Mouse (Mus musculus) hindbrain, embryonic 12.5 days (tissue): ENCODE measurements around the gene Fam84b. TPM values are rescaled to one million over a fixed set of nuclear protein-coding genes. Genes with fewer than 3 reads are reported as not detected.
A peak's percentile ranks its signal among the peaks of the same experiment; 100 is the strongest.

Source experiments
- ATAC-seq: fragments of 200-750 bp; cut with Nextera tagmentation; 2 replicates; pipeline ENCODE4 v1.8.0; 2017; ENCODE audit warnings: moderate TSS enrichment; ENCODE audit not compliant: low FRiP score
- H3K27ac ChIP-seq: fragments of 300-500 bp; sonication (generic); 2 replicates; pipeline ENCODE4 v1.5.1; 2016; ENCODE audit warnings: mild to moderate bottlenecking
- H3K27me3 ChIP-seq: fragments of 300-500 bp; sonication (generic); 2 replicates; pipeline ENCODE4 v1.6.1; 2016; ENCODE audit warnings: mild to moderate bottlenecking
- H3K36me3 ChIP-seq: fragments of 300-500 bp; sonication (generic); 2 replicates; pipeline ENCODE4 v1.6.1; 2016; ENCODE audit warnings: mild to moderate bottlenecking
- H3K4me1 ChIP-seq: fragments of 300-500 bp; sonication (generic); 2 replicates; pipeline ENCODE4 v1.6.1; 2016
- H3K4me2 ChIP-seq: fragments of 300-500 bp; sonication (generic); replicated peaks from 2 replicates; pipeline ENCODE4 v1.6.1; 2016; ENCODE audit warnings: mild to moderate bottlenecking
- H3K4me3 ChIP-seq: fragments of 300-500 bp; sonication (generic); 2 replicates; pipeline ENCODE4 v1.5.1; 2016; ENCODE audit warnings: mild to moderate bottlenecking
- H3K9ac ChIP-seq: fragments of 300-500 bp; sonication (generic); 2 replicates; pipeline ENCODE4 v1.6.1; 2016; ENCODE audit warnings: mild to moderate bottlenecking, moderate library complexity
- H3K9me3 ChIP-seq: fragments of 300-500 bp; sonication (generic); replicated peaks from 2 replicates; pipeline ENCODE4 v1.6.1; 2016; ENCODE audit warnings: mild to moderate bottlenecking
- WGBS: fragments of 180-500 bp; shearing (Covaris S2); methylation state at CpG from one replicate; pipeline ENCODE4 v1.1.7; 2016; 5-methylcytosine and 5-hydroxymethylcytosine counted together
- polyA plus RNA-seq: library from polyadenylated mRNA; unstranded; fragments of >200 nt; fragmentation: Nextera tagmentation; extraction: Ambion mirVana; gene quantifications from 2 replicates; pipeline ENCODE4 v1.2.1, GENCODE M21; 2016

Gene Fam84b
- polyA plus RNA-seq = 15.0 and 15.9 TPM in 2 replicates

GRCm38 (mm10) chr15:60853231-60853999 is at the start of gene Fam84b:
TSS of gene Fam84b (minus strand) at chr15:60853778.
- WGBS = 36% methylated on average over 17 of the region's 17 CpGs
- Histone ChIP-seq H3K4me1 (0 out of 2 replicates have a peak, but pooled peaks cover 11% of the 10 kb centered on the region), H3K27me3 (no peaks in the 10 kb centered on the region), H3K4me2 (no peak within 1 kb of the TSS), H3K9ac (no peak within 1 kb of the TSS), H3K36me3 (no peaks in the 10 kb centered on the region), H3K27ac (peak within 1 kb of the TSS; percentile 32; the same call in 1 of the 2 replicates), H3K9me3 (no peaks in the 10 kb centered on the region), H3K4me3 (no peak within 1 kb of the TSS)
- ATAC-seq = no peak

DNA sequence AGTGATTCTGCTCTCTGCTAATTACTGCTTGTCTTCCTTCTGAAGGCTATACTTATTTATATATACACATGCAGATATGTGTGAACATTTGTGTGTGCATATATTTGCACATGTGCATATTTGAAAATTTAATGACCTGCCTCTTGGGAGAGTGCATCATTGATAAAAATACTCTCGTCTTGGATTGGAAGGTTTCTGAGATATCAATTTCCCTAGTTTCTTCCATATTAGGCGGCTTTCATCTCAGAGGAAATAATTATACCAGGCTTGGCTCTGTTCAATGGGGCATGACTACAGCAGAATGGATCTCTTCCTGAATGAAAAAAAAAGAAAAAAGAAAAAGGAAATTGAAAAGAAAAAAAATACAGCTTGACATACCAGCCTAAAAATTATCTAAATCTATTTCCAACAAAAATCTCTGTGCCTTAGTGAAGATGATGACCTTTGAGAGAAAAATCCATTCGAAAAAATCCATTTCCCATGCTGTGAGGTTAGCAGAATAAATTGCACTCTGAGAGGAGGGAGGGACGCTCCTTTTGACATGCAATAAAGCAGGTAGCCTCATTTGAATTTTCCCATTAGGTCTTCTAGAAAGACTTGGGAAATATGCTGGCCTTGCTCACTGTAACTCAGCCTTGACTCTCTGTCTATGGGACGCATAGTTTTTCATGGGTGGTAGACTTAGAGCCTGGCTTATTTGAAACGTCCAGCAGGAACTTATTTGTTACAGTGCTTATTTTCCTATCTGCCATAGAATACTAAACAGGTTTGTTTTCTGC is 44.8 kb upstream of the Fam84b start:
- H3K4me2 ChIP-seq = no peak overlapping the region
- H3K27ac ChIP-seq = no peak overlapping the region
- H3K4me1 ChIP-seq = no peaks in the 10 kb centered on the region
- no peaks in the 10 kb centered on the region for H3K9me3 ChIP-seq
- WGBS = 54% methylated on average over 6 of the region's 6 CpGs
- no peak overlapping the region for H3K9ac ChIP-seq
- H3K4me3 ChIP-seq = no peak overlapping the region
- ATAC-seq = peak; percentile 60; the same call in 1 of the 2 replicates
- H3K27me3 ChIP-seq = no peaks in the 10 kb centered on the region
- H3K36me3 ChIP-seq = no peaks in the 10 kb centered on the region

GRCm38 (mm10) chr15:60896040-60896439 is 42.5 kb upstream of the Fam84b start:
- Histone ChIP-seq H3K36me3 (no peaks in the 10 kb centered on the region), H3K4me3 (no peak overlapping the region), H3K9ac (no peak overlapping the region), H3K4me2 (no peak overlapping the region), H3K4me1 (no peaks in the 10 kb centered on the region), H3K9me3 (no peaks in the 10 kb centered on the region), H3K27ac (no peak overlapping the region), H3K27me3 (no peaks in the 10 kb centered on the region)
- ATAC-seq = no peak
- 93% methylated on average over 2 of the region's 2 CpGs for WGBS

DNA sequence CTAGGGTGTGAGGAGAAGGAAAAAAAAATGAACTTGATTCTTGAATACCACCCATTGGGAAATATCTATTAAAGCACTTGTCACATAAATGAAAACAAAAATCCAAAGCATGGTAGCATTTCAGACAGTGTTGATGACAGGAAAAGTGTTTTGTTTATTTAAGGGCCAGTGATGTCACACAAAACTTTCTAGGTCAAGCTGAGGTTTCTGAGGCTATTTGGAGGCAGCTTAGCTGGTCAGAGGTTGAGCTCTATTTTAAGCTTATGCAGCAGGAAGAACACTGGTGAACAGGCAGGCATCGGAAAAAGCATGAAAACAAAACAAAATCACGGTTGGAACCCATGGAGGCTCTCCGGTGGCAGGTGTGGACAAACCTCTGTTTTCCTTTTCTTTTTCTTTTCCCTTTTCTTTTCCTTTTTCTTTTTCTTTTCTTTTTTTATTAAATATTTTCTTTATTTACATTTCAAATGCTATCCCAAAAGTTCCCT is 39.4 kb upstream of the Fam84b start:
- no peak overlapping the region for H3K27ac ChIP-seq
- H3K36me3 ChIP-seq = no peaks in the 10 kb centered on the region
- H3K27me3 ChIP-seq = no peaks in the 10 kb centered on the region
- no peak overlapping the region for H3K4me3 ChIP-seq
- WGBS = 75% methylated on average over 3 of the region's 3 CpGs
- H3K4me1 ChIP-seq = no peaks in the 10 kb centered on the region
- H3K4me2 ChIP-seq = no peak overlapping the region
- no peak for ATAC-seq
- H3K9ac ChIP-seq = no peak overlapping the region
- H3K9me3 ChIP-seq = no peaks in the 10 kb centered on the region

GRCm38 (mm10) chr15:60888724-60889123 is 35.1 kb upstream of the Fam84b start:
- WGBS = 81% methylated on average over 2 of the region's 2 CpGs
- Histone ChIP-seq H3K4me1 (no peaks in the 10 kb centered on the region), H3K4me3 (no peak overlapping the region), H3K36me3 (no peaks in the 10 kb centered on the region), H3K9ac (no peak overlapping the region), H3K9me3 (no peaks in the 10 kb centered on the region), H3K4me2 (no peak overlapping the region), H3K27ac (no peak overlapping the region), H3K27me3 (no peaks in the 10 kb centered on the region)
- ATAC-seq = no peak

DNA sequence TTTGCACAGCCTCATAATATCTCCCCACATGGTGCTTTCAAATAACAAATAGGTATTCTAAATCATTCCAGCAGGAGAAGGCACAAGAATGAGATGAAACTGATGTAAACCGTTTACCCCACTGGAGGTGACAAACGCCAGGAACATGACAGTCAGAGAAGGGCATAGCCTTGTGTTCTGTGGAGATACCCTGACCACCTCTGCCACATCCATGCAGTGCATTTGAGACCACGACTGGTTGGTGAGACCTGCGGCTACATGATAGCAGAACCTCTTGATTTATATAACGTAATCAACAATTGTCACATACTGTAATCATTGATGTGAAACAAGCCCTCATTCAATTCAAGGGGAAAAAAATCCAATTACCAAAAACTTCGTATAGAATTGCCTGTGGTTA is 22.1 kb upstream of the Fam84b start:
- Histone ChIP-seq H3K4me2 (no peak overlapping the region), H3K9ac (no peak overlapping the region), H3K27me3 (no peaks in the 10 kb centered on the region), H3K36me3 (no peaks in the 10 kb centered on the region), H3K9me3 (no peaks in the 10 kb centered on the region), H3K4me3 (no peak overlapping the region), H3K4me1 (no peaks in the 10 kb centered on the region), H3K27ac (no peak overlapping the region)
- 87% methylated on average over 6 of the region's 6 CpGs for WGBS
- no peak for ATAC-seq

DNA sequence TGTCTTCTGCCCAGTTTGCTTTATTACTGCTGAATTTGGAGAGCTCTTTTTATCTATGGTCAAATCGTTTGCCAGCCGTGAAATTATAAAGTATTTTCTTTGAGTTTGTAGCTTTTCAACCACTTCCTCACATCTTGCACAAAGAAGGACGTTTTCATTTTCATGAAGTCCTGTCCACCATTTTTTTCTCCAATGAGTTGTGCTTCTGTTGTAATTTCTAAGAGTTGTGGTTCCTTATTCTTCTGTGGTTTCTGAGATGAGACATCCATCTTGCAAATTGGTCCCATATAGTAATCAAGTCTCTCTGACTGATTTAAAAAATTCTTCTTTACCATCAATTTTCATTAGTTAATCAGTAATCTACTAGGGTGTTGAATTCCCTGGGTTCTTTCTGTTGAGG is 8.8 kb upstream of the Fam84b start:
- no peak overlapping the region for H3K27ac ChIP-seq
- no peaks in the 10 kb centered on the region for H3K4me1 ChIP-seq
- H3K4me2 ChIP-seq = no peak overlapping the region
- H3K27me3 ChIP-seq = no peaks in the 10 kb centered on the region
- H3K9ac ChIP-seq = no peak overlapping the region
- H3K9me3 ChIP-seq = no peaks in the 10 kb centered on the region
- WGBS = 88% methylated on average over 3 of the region's 3 CpGs
- no peaks in the 10 kb centered on the region for H3K36me3 ChIP-seq
- H3K4me3 ChIP-seq = no peak overlapping the region
- no peak for ATAC-seq

DNA sequence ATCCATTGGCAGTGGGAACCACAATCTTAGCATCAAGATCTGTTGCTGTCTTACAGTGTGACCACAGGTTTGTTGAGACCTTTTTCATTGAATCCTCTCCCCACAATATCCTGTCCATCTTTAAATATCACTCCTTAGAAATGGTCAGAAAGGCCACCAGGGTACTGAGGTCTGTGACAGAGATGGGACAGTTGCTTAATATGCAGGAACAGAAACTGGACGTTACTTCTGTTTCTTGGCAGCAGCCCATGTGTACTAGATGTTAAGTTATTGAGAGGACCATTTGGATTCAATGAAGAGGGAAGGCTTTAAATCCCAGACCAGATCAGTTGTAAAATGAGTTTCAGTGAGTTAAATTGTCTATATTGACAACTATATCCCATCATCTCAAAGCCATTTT is 1.5 kb upstream of the Fam84b start:
- H3K9me3 ChIP-seq = no peaks in the 10 kb centered on the region
- 74% methylated on average over 1 of the region's 1 CpGs for WGBS
- no peak overlapping the region for H3K27ac ChIP-seq
- H3K4me2 ChIP-seq = no peak overlapping the region
- H3K4me1 ChIP-seq = 0 out of 2 replicates have a peak, but pooled peaks cover 5% of the 10 kb centered on the region
- H3K27me3 ChIP-seq = no peaks in the 10 kb centered on the region
- no peak for ATAC-seq
- H3K36me3 ChIP-seq = no peaks in the 10 kb centered on the region
- H3K9ac ChIP-seq = no peak overlapping the region
- no peak overlapping the region for H3K4me3 ChIP-seq

GRCm38 (mm10) chr15:60854151-60854550 is 573 bp upstream of the Fam84b start:
- Histone ChIP-seq H3K4me3 (no peak overlapping the region), H3K27ac (no peak overlapping the region), H3K9me3 (no peaks in the 10 kb centered on the region), H3K27me3 (no peaks in the 10 kb centered on the region), H3K36me3 (no peaks in the 10 kb centered on the region), H3K4me2 (no peak overlapping the region), H3K4me1 (0 out of 2 replicates have a peak, but pooled peaks cover 6% of the 10 kb centered on the region), H3K9ac (no peak overlapping the region)
- 82% methylated on average over 4 of the region's 4 CpGs for WGBS
- ATAC-seq = no peak

DNA sequence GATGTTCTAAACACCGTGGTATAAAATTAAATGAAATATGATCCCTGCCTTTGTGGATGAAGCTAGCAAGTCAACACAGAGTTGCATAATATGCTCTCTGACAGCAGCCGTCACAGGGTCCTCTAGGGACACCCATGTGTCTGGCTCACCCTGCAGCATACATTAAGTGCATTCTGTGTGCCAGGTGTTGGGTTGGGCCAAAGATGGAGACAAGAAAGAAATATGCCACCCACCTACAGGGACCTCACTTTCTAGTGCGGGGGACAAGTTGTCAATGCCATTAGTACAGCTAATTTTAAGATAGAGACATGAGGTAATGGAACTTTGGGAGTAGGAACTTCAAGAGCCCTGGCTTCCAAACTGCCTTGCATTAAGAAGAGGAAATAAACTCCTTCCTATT is 4.9 kb downstream of the Fam84b start:
- Histone ChIP-seq H3K4me1 (peaks cover 21% of the 10 kb centered on the region), H3K9ac (no peak overlapping the region), H3K4me3 (no peak overlapping the region), H3K27ac (no peak overlapping the region), H3K36me3 (no peaks in the 10 kb centered on the region), H3K4me2 (no peak overlapping the region), H3K27me3 (no peaks in the 10 kb centered on the region), H3K9me3 (no peaks in the 10 kb centered on the region)
- no peak for ATAC-seq
- WGBS = 52% methylated on average over 3 of the region's 3 CpGs

- Histone ChIP-seq H3K4me3 (no peak overlapping the region), H3K27me3 (no peaks in the 10 kb centered on the region), H3K36me3 (no peaks in the 10 kb centered on the region), H3K9me3 (no peaks in the 10 kb centered on the region), H3K4me1 (peaks cover 16% of the 10 kb centered on the region), H3K27ac (peak overlapping the region; percentile 44; the same call in 1 of the 2 replicates), H3K4me2 (no peak overlapping the region), H3K9ac (no peak overlapping the region)
- no peak for ATAC-seq
- WGBS = 22% methylated on average over 6 of the region's 6 CpGs
Observed at GRCm38 (mm10) chr15:60846291-60846690, 7.3 kb downstream of the Fam84b start.

GRCm38 (mm10) chr15:60845886-60846285 is 7.7 kb downstream of the Fam84b start:
- 0 out of 2 replicates have a peak, but pooled peaks have one; percentile 55 for ATAC-seq
- Histone ChIP-seq H3K9ac (no peak overlapping the region), H3K4me2 (no peak overlapping the region), H3K27me3 (no peaks in the 10 kb centered on the region), H3K4me1 (peaks cover 19% of the 10 kb centered on the region), H3K36me3 (no peaks in the 10 kb centered on the region), H3K4me3 (no peak overlapping the region), H3K9me3 (no peaks in the 10 kb centered on the region), H3K27ac (no peak overlapping the region)
- 18% methylated on average over 3 of the region's 3 CpGs for WGBS
